Mouse (Mus musculus): ENCODE data around the gene Senp3. TPM values are rescaled to one million over a fixed set of nuclear protein-coding genes. Genes with fewer than 3 reads are reported as not detected.
"Not testable (repeated sequence)": the region's sequence is repeated elsewhere in the genome, so short reads cannot be mapped to it uniquely, and the experiment has no call there.

Gene Senp3
- polyA plus RNA-seq, 1 experiment from 2014 or later = 87.9 TPM

DNA sequence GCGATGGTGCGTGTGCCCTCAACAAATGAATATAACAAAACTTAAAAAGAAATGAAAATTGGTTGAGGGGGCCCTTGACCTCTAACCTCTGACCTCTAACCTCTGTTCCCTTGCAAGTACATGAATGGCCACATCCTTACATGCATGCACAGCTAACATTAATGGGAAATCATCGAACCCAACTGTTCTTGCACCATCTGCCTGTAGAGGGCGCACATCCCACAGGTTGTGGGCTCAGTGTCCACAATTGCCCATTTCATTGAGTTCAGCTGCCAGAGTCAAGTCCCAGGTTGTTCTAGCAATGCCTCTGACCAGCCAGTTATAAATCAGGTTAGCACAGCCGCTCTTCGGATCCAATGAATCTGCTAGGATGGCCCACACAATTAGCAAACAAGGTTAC lies 53.6 kb downstream of the Senp3 start:
- ATAC-seq (ENCODE audit: insufficient number of reproducible peaks, low FRiP score, low TSS enrichment, low read depth) = no peak
- Histone ChIP-seq H3K9ac (no peak overlapping the region), H3K4me3 (no peak overlapping the region), H3K36me3 (no peaks in the 10 kb centered on the region), H3K4me1 (no peaks in the 10 kb centered on the region), H3K9me3 (no peaks in the 10 kb centered on the region), H3K4me2 (no peak overlapping the region), H3K27me3 (no peaks in the 10 kb centered on the region), H3K27ac (no peak overlapping the region)
- 35% methylated on average over 6 of the region's 6 CpGs for WGBS

DNA sequence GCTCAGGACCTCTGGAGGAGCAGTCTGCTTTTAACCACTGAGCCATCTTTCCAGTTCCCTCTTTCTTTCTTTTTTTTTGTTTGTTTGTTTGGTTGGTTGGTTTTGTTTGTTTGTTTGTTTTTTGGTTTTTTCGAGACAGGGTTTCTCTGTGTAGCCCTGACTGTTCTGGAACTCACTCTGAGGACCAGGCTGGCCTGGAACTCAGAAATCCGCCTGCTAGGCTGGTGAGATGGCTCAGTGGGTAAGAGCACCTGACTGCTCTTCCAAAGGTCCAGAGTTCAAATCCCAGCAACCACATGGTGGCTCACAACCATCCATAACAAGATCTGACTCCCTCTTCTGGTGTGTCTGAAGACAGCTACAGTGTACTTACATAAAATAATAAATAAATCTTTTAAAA lies 57.5 kb downstream of the Senp3 start:
- not testable (repeated sequence) for H3K36me3 ChIP-seq; H3K4me1 ChIP-seq; H3K27ac ChIP-seq; H3K4me2 ChIP-seq; H3K4me3 ChIP-seq; H3K9ac ChIP-seq; ATAC-seq (ENCODE audit: insufficient number of reproducible peaks, low FRiP score, low TSS enrichment, low read depth); H3K9me3 ChIP-seq; H3K27me3 ChIP-seq
- 90% methylated on average over 2 of the region's 2 CpGs for WGBS

MicroRNAs encoded within 50 kb of the gene (microRNA counts, 519-probe panel; counts per million panel counts)
- microRNA mmu-miR-1934 (not detected), microRNA mmu-miR-467f (3,497 counts per million, percentile 82 among the panel's probes with 10 or more counts)

Small RNA genes lying within 50 kb of the gene (microRNA-seq; reads per million reads assigned to microRNA genes)
- gene Mir1934 = 2.7 reads per million, percentile 6 among the genes with 10 or more reads in this experiment
- not detected for gene Mir467f

Other genes with a start within 250 kb of the Senp3 start
- 2.0 and 3.0 TPM in 2 replicates for gene Dnah2, start 133.0 kb downstream of the Senp3 start, polyA plus RNA-seq (2015; fragmentation: Nextera tagmentation; extraction: Ambion mirVana)
- gene Efnb3, start 121.9 kb downstream of the Senp3 start, polyA plus RNA-seq (2015; fragmentation: Nextera tagmentation; extraction: Ambion mirVana) = 27.9 and 33.2 TPM in 2 replicates
- 23.6 and 24.8 TPM in 2 replicates for gene Wrap53, start 101.8 kb downstream of the Senp3 start, polyA plus RNA-seq (2015; fragmentation: Nextera tagmentation; extraction: Ambion mirVana)
- gene Trp53, start 101.7 kb downstream of the Senp3 start, polyA plus RNA-seq (2015; fragmentation: Nextera tagmentation; extraction: Ambion mirVana) = 132 and 134 TPM in 2 replicates
- gene Atp1b2, start 76.1 kb downstream of the Senp3 start, polyA plus RNA-seq (2015; fragmentation: Nextera tagmentation; extraction: Ambion mirVana) = 8.2 and 10.5 TPM in 2 replicates
- gene Shbg, start 64.2 kb downstream of the Senp3 start, polyA plus RNA-seq (2015; fragmentation: Nextera tagmentation; extraction: Ambion mirVana) = not detected in 2 replicates
- 15.7 and 16.2 TPM in 2 replicates for gene Sat2, start 60.1 kb downstream of the Senp3 start, polyA plus RNA-seq (2015; fragmentation: Nextera tagmentation; extraction: Ambion mirVana)
- gene Fxr2, start 49.1 kb downstream of the Senp3 start, polyA plus RNA-seq (2015; fragmentation: Nextera tagmentation; extraction: Ambion mirVana) = 26.8 and 27.1 TPM in 2 replicates
- 3.2 and 4.8 TPM in 2 replicates for gene Sox15, start 26.8 kb downstream of the Senp3 start, polyA plus RNA-seq (2015; fragmentation: Nextera tagmentation; extraction: Ambion mirVana)
- 58.9 and 63.9 TPM in 2 replicates for gene Mpdu1, start 19.4 kb downstream of the Senp3 start, polyA plus RNA-seq (2015; fragmentation: Nextera tagmentation; extraction: Ambion mirVana)
- gene Cd68, start 15.9 kb downstream of the Senp3 start, polyA plus RNA-seq (2015; fragmentation: Nextera tagmentation; extraction: Ambion mirVana) = 18.2 and 24.1 TPM in 2 replicates
- 443 and 469 TPM in 2 replicates for gene Eif4a1, start 9.7 kb downstream of the Senp3 start, polyA plus RNA-seq (2015; fragmentation: Nextera tagmentation; extraction: Ambion mirVana)
- 0.73 and 0.87 TPM in 2 replicates for gene Tnfsf13, start 3.7 kb upstream of the Senp3 start, polyA plus RNA-seq (2015; fragmentation: Nextera tagmentation; extraction: Ambion mirVana)
- 10.8 and 12.9 TPM in 2 replicates for gene Tnfsf12, start 13.8 kb upstream of the Senp3 start, polyA plus RNA-seq (2015; fragmentation: Nextera tagmentation; extraction: Ambion mirVana)
- gene Tnfsfm13, start 14.0 kb upstream of the Senp3 start, polyA plus RNA-seq (2015; fragmentation: Nextera tagmentation; extraction: Ambion mirVana) = 4.8 and 5.7 TPM in 2 replicates
- gene Polr2a, start 76.6 kb upstream of the Senp3 start, polyA plus RNA-seq (2015; fragmentation: Nextera tagmentation; extraction: Ambion mirVana) = 20.0 and 20.9 TPM in 2 replicates
- 0.09 and 0.15 TPM in 2 replicates for gene Slc35g3, start 79.9 kb upstream of the Senp3 start, polyA plus RNA-seq (2015; fragmentation: Nextera tagmentation; extraction: Ambion mirVana)
- 5.1 and 5.4 TPM in 2 replicates for gene Zbtb4, start 83.8 kb upstream of the Senp3 start, polyA plus RNA-seq (2015; fragmentation: Nextera tagmentation; extraction: Ambion mirVana)
- gene Chrnb1, start 113.9 kb upstream of the Senp3 start, polyA plus RNA-seq (2015; fragmentation: Nextera tagmentation; extraction: Ambion mirVana) = 18.6 and 30.0 TPM in 2 replicates
- gene Fgf11, start 119.8 kb upstream of the Senp3 start, polyA plus RNA-seq (2015; fragmentation: Nextera tagmentation; extraction: Ambion mirVana) = 3.4 and 3.9 TPM in 2 replicates
- 8.1 and 8.9 TPM in 2 replicates for gene Tmem102, start 123.5 kb upstream of the Senp3 start, polyA plus RNA-seq (2015; fragmentation: Nextera tagmentation; extraction: Ambion mirVana)
- gene Gm39566, start 133.2 kb upstream of the Senp3 start, polyA plus RNA-seq (2015; fragmentation: Nextera tagmentation; extraction: Ambion mirVana) = not detected in 2 replicates
- not detected in 2 replicates for gene Spem2, start 136.4 kb upstream of the Senp3 start, polyA plus RNA-seq (2015; fragmentation: Nextera tagmentation; extraction: Ambion mirVana)
- 0.28 TPM in 1 of 2 replicates, not detected in the other for gene Spem1, start 140.1 kb upstream of the Senp3 start, polyA plus RNA-seq (2015; fragmentation: Nextera tagmentation; extraction: Ambion mirVana)
- 7.6 and 8.7 TPM in 2 replicates for gene Nlgn2, start 155.7 kb upstream of the Senp3 start, polyA plus RNA-seq (2015; fragmentation: Nextera tagmentation; extraction: Ambion mirVana)
- gene Tmem256, start 156.4 kb upstream of the Senp3 start, polyA plus RNA-seq (2015; fragmentation: Nextera tagmentation; extraction: Ambion mirVana) = 325 and 365 TPM in 2 replicates
- gene Plscr3, start 164.3 kb upstream of the Senp3 start, polyA plus RNA-seq (2015; fragmentation: Nextera tagmentation; extraction: Ambion mirVana) = 132 and 134 TPM in 2 replicates
- 4.1 and 5.0 TPM in 2 replicates for gene Tnk1, start 176.6 kb upstream of the Senp3 start, polyA plus RNA-seq (2015; fragmentation: Nextera tagmentation; extraction: Ambion mirVana)
- 0.31 and 0.73 TPM in 2 replicates for gene Tmem95, start 195.9 kb upstream of the Senp3 start, polyA plus RNA-seq (2015; fragmentation: Nextera tagmentation; extraction: Ambion mirVana)
- 20.5 TPM in 2 replicates for gene Kctd11, start 199.3 kb upstream of the Senp3 start, polyA plus RNA-seq (2015; fragmentation: Nextera tagmentation; extraction: Ambion mirVana)
- 2.7 and 3.1 TPM in 2 replicates for gene Acap1, start 213.5 kb upstream of the Senp3 start, polyA plus RNA-seq (2015; fragmentation: Nextera tagmentation; extraction: Ambion mirVana)
- gene 2810408A11Rik, start 218.9 kb upstream of the Senp3 start, polyA plus RNA-seq (2015; fragmentation: Nextera tagmentation; extraction: Ambion mirVana) = 7.6 and 8.4 TPM in 2 replicates
- 7.1 and 7.3 TPM in 2 replicates for gene Neurl4, start 219.0 kb upstream of the Senp3 start, polyA plus RNA-seq (2015; fragmentation: Nextera tagmentation; extraction: Ambion mirVana)
- gene Gps2, start 231.8 kb upstream of the Senp3 start, polyA plus RNA-seq (2015; fragmentation: Nextera tagmentation; extraction: Ambion mirVana) = 71.5 and 77.1 TPM in 2 replicates
- 1,601 and 1,681 TPM in 2 replicates for gene Eif5a, start 239.9 kb upstream of the Senp3 start, polyA plus RNA-seq (2015; fragmentation: Nextera tagmentation; extraction: Ambion mirVana)